Mouse (Mus musculus): ENCODE data around the gene Irs2.

DNA sequence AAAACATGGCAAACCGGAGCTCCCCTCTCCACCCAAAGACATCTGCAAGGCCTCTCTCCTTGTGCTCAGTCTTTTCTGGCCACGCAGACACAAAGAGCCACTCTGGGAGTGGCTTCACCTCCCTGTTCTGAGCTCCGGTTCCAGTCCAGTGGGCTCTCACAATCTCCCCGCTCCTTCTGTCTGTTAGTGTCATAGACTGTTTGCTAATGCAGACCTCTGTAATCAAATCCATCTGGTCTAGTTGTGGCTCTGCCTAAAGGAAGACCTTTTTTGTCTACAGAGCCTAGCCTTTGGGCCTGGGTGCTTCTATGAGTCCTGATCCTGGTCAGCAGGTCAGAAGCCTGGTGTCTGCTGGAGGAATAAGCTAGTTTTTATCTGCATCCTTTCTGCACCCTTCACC is 56.7 kb downstream of the Irs2 start:
- no peak for TF ChIP-seq CTCF (IDR thresholded peaks at IDR 0.05; ENCODE audit: low read depth)
- no peak for TF ChIP-seq EP300 (IDR thresholded peaks at IDR 0.05; ENCODE audit: low read depth)

Measured in heart, postnatal 0 days (tissue).